Mouse (Mus musculus): Measurements from ENCODE around the gene Atcay. TPM values are rescaled to one million over a fixed set of nuclear protein-coding genes. Genes with fewer than 3 reads are reported as not detected.
"Not testable (repeated sequence)": the region's sequence is repeated elsewhere in the genome, so short reads cannot be mapped to it uniquely, and the experiment has no call there.

Gene Atcay
- total RNA-seq, 2 experiments from 2014 or later: 5.3 to 5.4 TPM

DNA sequence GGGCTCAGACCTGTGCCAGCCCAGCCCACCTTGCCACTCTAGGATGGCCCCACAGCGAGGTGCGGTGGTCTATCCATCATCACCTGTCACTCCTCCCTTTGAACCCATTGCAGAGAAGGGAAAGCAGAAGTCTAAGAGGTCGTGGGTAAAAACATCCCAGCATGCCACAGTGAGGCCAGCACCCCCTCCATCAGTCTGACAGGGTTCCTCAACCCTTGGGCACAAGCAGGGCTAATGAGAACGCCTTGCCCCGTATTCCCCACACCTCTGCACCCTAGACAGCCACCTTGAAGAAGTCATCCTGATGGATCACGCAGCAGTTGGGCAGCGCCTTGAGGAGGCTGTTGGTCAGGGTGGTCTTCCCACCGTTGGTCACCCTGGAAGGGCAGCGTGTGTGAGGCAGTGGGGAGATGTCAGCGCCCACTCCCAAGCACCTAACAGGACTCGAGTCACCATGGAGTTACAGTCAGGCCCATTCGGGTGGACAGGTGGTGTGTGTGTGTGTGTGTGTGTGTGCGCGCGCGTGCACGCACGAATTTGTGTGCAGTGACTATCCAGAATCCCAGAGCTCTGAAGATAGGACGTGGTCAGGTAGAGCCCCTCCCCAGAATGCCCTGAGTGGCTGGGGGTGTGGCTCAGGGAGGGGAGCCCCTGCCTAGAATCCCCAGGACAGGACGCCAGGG is 29.9 kb downstream of the Atcay start:
- DNase-seq (ENCODE audit: low spot score in 2 of 2): no peak

DNA sequence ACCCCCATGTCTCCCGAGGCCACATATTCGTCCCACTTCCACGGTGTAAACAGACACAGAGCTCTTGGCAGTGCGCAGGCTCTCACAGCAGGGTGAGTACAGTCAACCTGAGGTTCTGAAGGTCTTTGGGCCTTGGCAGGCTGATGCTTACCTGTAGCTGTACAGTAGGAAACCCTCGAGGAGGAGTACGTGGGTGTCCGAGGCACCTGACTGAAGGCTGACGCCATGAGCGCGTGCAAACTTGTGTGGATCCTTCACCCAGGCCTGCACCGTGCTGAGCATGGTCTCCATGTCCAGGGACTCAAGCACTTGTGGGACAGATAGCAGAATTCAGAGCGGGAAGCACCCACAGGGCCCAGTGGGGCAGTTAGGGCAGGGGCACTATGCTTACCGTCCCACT is 30.5 kb downstream of the Atcay start:
- DNase-seq (ENCODE audit: low spot score in 2 of 2): no peak

DNA sequence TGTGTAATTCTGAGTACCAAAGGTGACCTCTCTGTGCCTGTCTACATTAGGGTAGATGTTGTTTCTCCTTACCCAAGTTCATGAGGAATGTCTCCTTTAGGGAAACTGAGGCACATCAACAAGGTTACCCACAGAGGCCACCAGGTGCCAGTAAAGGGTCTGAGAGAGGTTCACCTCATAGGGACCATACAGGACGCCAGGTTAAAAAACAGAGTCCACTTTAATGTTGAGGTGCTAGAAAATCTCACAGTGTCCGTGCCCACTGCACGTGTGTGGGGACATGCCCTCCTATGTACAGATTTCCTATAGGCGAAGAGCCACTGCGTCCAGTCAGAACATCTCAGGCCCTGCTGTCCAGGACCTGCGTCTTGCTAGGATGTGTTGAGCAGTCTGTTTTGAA is 31.6 kb downstream of the Atcay start:
- DNase-seq (ENCODE audit: low spot score in 2 of 2): no peak

DNA sequence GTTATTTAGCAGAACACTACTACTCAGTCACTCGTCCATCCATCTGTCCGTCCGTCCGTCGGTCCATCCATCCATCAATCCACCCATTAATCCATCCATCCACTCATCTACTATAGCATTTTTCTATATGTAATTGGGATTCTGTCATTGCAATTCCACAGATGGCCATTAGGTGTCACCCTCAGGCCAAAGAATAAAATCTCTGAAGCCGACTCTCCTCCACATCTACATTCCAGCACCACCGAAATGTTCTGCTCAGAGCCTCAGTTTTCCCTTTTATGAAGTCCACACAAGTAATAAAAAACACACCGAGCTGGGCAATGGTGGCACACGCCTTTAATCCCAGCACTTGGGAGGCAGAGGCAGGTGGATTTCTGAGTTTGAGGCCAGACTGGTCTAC is 32.4 kb downstream of the Atcay start:
- DNase-seq (ENCODE audit: low spot score in 2 of 2): no peak

DNA sequence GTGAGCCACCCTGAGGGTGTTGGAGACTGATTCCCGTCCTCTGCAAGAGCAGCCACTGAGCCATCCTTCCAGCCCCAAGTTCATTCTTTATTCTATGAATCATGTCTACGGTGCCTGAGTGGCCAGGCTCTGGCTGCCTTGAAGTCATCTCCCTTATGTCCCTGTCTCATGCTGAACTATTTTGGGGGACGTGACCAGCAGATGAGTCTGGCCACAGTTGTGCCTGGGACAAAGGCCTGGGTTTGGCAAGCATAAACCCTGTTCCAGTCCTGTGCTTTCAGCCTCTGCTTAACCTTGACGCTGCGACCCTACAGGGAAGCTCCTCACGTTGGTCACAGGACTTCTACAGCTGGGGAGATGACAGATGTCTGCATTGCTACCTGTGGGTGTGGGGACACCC is 33.3 kb downstream of the Atcay start:
- DNase-seq (ENCODE audit: low spot score in 2 of 2): no peak

DNA sequence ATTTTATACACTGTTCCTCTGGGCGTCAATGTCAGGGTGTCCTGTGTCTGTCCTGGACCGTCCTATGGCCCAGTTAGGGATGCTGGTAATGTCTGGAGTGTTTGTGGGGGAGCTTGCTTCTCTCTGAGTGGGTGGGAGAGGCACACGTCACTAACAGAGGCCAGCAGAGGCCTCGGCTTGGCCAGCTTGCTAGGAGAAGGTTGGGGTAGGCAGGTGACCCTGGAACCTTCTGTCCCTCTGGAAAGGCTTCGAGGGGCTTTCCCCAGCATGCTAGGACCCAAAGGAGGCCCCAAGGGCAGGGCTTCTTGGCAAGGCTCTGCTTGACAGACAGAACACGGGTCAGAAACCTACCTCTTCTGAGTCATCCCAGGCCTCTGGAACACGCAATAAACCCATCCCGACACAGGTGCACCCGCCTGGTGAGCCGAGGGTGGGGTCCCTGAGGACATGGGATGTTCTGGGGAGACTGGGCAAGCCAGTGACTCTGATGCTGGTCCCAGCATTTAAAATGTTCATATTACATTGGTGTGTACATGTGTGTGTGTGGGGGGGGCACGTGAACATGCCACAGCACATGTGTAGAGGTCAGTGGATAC is 34.1 kb downstream of the Atcay start:
- DNase-seq (ENCODE audit: low spot score in 2 of 2): no peak

DNA sequence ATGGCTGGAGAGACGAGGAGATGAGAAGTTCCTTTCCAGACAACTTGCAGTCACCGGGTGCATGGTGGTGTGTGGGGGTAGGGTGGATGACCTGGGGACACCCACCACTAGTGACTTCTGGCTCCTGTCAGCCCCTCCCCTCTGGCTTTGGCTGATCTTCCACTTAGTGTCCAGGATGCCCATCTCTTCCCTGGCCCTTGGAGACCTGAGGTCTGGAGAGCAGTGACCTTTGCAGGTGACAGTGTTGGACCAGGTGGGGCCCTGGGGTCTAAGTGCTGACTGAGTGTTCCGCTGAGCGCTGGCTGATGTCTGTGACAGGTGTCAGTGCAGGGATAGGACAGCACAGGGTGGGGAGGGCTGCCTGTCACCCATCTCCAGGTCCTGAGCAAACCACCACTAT is 35.3 kb downstream of the Atcay start:
- DNase-seq (ENCODE audit: low spot score in 2 of 2): no peak

DNA sequence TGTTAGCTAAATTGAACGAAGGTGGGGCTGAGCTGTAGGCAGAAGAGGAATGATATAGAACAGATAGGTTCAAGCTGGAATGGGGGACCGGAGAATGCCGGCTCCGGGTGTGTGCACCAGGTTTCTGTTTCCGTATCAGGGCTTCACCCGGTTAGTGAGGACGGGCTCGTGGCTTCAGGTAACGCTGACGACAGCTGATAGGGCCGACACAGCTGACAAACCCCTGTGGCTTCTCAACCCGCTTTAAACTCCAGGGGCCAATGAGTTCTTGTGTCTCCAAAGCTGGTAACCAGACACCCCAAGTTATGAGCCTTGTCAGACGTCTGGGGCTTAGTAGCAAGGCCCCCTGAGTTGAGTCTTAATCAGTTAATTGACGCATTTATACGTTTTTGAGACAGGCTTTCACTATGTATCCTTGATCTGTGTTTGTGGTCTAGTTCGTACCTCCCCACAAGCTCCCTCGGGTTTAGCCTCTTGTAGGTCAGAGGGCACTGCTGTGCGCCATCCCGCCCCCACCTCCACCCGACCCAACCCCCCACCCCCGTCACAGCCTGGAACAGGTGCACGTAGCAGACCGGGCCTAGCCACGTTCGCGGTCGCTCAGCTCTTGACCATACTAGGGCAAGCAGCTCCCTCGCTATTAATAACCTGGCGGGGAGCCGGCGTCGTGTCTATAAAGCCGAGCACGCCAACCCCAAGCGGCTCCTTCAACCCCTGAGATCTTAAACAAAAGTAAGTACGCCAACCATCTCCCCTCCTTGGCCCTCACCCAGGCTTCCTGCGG is 36.5 kb downstream of the Atcay start:
- DNase-seq (ENCODE audit: low spot score in 2 of 2): no peak

DNA sequence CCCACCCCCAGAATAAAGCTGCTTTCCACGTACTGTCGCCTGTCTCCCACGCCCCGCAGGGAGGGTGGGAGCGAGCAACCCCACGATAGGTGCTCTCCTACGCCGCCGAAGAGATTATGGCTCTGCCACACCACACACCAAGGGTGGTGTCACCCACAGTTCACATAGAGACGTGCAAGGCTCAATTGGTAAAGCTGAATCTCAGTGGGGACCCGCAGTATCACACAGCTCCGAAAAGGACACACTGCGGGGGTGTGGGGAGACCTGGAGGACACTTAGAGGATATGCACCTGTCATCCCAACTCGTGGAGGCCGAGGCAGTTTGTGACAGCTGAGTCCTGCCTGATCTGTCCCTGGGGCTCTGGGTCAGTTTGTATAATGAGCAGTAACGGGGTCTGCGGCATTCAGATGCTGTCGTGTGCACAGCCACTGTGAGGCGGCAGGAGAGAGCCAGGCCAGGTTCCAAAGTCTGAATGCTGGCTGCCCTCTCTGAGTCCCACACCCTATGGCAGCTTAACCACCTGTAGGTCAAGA is 37.6 kb downstream of the Atcay start:
- no peak for DNase-seq (ENCODE audit: low spot score in 2 of 2)

DNA sequence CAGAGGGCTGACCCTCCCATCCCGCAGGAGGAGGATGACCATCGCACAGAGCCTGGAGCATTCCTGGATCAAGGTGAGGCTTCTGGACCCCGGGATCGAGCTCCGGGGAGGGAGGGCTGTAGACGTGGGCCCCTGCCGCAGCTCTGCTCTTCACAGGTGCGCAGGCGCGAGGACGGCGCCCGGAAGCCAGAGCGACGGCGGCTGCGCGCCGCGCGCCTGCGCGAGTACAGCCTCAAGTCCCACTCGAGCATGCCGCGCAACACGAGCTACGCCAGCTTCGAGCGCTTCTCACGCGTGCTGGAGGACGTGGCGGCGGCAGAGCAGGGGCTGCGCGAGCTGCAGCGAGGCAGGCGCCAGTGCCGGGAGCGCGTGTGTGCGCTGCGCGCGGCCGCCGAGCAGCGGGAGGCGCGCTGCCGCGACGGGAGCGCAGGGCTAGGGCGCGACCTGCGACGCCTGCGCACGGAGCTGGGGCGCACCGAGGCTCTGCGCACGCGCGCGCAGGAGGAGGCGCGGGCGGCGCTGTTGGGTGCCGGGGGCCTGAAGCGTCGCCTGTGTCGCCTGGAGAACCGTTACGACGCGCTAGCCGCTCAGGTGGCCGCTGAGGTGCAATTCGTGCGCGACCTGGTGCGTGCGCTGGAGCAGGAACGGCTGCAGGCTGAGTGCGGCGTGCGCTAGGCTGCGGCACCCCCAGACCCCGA is 38.2 kb downstream of the Atcay start:
- peak in 1 of 2 experiments; percentile 67 for DNase-seq (ENCODE audit: low spot score in 2 of 2)

DNA sequence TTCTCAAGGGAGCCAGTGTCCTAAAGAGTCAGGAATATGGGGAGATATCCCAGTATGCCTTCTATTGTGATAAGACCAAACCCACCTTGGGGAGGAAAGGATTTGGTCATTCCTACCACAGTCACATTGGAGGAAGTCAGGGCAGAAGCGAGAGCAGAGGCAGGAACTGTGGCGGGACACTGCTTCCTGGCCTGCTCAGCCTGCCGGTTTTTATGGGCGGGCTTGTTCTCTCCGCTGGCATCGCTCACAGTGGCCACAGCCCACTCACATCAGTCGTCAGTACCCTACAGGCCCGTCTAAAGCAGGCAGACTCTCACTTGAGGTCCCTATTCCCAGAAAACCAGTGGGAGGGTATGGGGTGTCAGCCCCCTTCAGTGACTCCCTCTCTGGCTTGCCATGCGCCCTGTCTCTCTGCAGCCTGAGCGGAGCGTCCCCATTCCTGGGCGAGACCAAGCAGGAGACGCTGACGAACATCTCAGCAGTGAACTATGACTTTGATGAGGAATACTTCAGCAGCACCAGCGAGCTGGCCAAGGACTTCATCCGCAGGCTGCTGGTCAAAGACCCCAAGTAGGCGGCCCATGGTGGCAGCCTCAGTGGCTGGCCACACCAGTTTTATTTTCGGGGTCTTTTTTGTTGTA is 39.2 kb downstream of the Atcay start:
- no peak for DNase-seq (ENCODE audit: low spot score in 2 of 2)

DNA sequence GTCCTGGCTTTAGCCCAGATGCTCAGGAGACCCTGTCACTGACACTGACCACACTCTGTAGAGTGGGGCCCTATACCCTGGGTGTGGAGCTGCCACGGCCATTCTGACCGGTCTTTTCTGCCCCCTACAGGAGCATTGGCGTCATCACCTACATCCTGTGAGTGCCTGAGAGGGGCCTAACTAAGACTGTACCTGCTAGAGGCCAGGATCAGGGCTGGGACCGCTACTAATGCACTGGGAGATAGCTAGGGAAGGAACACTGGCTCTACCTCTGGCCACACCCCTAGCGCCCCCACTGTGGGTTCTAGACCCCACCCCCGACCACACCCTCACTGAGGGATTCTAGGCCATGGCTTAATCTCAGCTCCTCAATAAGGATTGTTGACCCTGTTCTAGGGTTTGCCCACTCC is 39.7 kb downstream of the Atcay start:
- no peak for DNase-seq (ENCODE audit: low spot score in 2 of 2)

DNA sequence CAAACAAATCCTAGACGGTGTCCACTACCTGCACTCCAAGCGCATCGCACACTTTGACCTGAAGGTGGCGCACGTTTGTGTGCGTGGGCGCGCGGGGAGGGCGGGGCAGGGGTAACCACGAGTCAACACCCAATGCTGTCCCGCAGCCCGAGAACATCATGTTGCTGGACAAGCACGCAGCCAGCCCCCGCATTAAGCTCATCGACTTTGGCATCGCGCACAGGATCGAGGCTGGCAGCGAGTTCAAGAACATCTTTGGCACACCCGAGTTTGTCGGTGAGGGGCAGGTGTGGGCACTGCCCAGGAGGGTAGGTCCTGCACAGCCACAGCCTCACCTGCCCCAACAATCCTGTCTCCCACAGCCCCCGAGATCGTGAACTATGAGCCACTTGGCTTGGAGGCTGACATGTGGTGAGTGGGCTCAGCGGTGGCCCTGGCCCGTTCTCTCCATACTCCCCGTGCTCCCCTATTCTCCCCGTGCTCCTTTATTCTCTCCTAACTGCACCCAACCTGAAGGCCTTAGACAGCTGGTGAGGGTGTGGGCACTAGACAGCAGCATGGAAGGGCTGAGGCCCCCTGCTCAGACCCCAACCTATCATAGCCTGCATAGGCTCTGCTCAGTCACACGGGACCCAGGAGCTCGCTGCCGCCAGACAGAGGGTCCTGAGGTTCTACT is 40.3 kb downstream of the Atcay start:
- no peak for DNase-seq (ENCODE audit: low spot score in 2 of 2)

DNA sequence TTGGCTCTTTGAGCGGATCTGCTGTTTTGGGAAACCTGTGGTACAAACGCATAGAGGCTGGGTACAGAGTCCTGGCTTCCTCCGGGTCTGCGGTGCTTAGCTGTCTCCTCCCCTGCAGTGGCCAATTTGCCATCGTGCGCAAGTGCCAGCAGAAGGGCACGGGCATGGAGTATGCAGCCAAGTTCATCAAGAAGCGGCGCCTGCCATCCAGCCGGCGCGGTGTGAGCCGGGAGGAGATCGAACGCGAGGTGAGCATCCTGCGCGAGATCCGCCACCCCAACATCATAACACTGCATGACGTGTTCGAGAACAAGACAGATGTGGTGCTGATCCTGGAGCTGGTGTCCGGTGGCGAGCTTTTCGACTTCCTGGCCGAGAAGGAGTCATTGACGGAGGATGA is 40.8 kb downstream of the Atcay start:
- DNase-seq (ENCODE audit: low spot score in 2 of 2): no peak

DNA sequence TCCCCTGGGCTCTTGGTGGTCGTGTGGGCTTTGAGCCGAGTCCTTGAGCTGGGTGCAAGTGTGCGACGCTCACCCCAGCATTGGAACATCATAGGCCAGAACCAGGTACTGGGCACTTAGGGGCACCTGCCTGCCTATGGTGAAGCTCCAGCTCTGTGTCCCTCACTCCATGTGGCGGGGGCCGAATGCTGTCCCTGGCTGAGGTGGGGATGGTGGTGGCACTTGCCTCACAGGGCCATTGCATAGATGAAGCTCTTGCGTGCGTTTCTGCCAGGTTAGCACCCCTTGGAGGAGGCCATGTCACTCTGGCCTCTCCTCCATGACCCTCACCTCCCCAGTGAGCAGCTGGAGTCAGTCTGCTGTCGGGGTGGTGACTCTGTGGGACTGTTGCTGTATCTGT is 43.5 kb downstream of the Atcay start:
- DNase-seq (ENCODE audit: low spot score in 2 of 2): no peak

DNA sequence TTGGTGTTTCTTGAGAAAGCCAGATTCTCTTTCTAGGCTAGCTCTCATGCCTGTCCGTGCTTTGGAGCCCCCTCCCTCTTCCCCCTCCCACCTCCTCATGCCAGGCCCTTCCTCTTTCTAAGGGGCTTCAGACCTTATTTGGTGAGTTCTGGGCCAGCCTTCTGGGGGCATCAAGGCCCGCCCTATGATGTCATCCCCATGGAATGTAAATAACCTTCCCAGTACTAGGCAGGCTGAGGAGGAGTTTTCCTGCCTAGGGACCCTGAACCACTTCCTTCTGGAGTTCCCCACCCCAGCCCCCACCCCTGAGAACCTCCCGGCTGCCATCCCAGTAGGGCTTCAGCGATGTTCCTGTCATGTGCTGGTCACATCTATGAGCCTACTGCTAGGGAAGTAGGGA is 45.9 kb downstream of the Atcay start:
- no peak for DNase-seq (ENCODE audit: low spot score in 2 of 2)

DNA sequence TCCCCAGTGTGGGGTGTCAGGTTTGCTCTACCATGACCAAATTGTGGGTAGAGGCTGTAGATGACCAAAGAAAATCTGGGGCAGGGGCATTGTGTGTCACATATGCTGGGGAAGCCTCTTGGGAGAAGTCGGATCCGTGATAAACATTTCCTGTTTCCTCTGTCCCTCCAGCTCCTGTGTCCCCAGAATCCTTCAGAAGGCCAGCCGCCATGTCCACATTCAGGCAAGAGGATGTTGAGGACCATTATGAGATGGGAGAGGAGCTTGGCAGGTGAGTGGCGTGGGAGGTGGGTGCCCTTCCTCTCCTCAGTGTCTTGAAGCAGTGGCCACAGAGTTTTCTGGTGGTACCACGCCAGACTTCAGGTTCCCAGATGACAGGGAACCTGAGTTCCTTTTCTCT is 46.8 kb downstream of the Atcay start, which contains the start of gene 4930442H23Rik:
Gene 4930442H23Rik, minus strand, starts transcription at position 45 of the 400 bp plus-strand sequence.
- DNase-seq (ENCODE audit: low spot score in 2 of 2): no peak

DNA sequence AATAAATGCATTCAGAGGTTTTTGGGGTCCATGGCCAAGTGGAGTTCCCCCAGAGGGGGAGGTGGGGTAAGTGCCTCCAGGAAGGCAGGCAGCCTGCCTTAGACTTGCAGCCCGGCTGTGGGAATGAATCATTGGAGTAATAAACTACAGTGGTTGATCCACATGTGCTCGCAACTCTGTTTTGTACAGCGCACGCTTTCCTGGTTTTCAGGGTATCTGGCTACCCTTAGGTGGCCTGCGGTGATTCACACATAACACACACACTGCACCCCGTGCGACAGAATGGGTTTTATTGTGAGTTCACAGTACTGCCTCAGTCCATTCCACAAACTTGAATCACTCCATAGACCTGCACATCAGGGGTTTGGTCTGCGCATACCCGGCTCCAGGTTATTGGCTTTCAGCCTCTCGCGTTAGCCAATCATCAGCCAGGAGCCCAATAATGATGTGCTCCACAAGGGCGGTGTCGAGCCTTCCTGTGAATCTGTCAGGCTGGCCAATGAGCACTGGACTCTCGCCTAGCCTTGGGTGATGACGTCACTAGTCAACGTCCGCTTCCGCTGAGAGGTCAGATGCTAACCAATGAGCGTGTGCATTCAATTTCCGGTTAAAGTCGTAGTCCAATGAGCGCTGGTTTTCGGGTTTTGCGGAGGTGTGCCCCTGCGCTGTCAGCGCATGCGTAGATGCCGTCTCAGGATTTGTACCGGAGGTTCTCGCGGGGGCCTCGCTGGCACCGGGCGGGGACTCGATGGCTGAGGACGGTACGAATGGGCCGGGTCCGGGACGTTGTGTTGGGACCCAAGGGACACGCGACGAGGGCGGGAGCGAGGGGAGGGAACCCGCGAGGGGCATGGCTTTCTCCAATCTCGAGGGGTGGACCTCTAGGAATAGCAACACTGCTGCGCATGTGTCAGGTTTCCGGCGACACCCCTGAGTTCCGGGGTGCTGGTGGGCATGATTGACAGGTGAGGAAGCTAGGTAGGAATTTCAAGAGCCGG is 48.0 kb downstream of the Atcay start, which contains the start of gene Dapk3:
Gene Dapk3, plus strand, starts transcription at position 670 of the 998 bp plus-strand sequence.
- peak; percentile 85 to 91 for DNase-seq (ENCODE audit: low spot score in 2 of 2)

DNA sequence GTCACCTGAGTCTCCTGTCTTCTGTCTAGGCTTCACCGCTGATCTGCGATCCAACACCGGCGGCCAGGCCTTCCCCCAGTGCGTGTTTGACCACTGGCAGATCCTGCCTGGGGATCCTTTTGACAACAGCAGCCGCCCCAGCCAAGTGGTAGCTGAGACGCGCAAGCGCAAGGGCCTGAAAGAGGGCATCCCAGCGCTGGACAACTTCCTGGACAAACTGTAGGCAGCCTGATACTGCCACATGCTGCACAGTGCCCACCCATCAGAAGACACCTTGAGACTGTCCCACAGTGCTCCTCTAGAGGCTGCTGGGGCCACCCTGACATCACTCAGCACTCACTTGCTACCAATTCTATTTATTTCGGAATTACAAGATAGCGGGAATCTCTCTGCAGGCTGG is 48.8 kb downstream of the Atcay start:
- DNase-seq (ENCODE audit: low spot score in 2 of 2): not testable (repeated sequence)
